Mouse (Mus musculus) megakaryocyte progenitor cell, adult 5-6 weeks (primary cell): ENCODE results near the gene Ern1. TPM values are rescaled to one million over a fixed set of nuclear protein-coding genes. Genes with fewer than 3 reads are reported as not detected.
A peak's percentile ranks its signal among the peaks of the same experiment; 100 is the strongest.
"Not testable (repeated sequence)": the region's sequence is repeated elsewhere in the genome, so short reads cannot be mapped to it uniquely, and the experiment has no call there.

Experiments
- ATAC-seq: replicated peaks from 2 replicates; pipeline ENCODE4 v1.8.0; 2016; ENCODE audit warnings: mild to moderate bottlenecking, moderate TSS enrichment, inconsistent platforms; ENCODE audit not compliant: poor library complexity
- total RNA-seq, 2 experiments: library from RNA; stranded (forward) in 1 of 2; stranded (reverse) in 1 of 2; fragments of 157-497, 149-512 nt in 1 of 2; fragments of 200-1000 nt in 1 of 2; gene quantifications; 2 replicates each; pipeline versions ENCODE4 v1.2.3 to v1.2.4; 2015 to 2017

The Ern1 gene
- total RNA-seq, 2 experiments from 2014 or later: 45.6 to 58.6 TPM

DNA sequence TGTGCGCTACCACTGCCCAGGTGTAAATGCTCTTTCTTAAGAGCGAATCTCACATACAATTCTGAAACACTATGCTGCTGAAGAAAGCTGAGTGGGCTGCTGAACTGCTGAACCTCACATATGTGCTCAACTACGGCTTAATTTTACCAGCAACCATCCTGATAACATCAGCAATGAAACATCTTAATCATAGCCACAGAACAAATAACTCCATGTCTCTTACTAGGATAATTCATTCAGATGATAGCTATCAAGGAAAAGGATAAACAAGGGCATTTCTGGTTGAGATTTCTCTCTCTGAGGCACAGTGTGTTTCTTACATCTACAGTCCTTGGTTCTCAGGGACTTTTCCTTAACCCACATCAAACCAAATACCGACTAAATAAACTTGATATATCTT, 2.8 kb downstream of the Ern1 start:
- no peak for ATAC-seq

DNA sequence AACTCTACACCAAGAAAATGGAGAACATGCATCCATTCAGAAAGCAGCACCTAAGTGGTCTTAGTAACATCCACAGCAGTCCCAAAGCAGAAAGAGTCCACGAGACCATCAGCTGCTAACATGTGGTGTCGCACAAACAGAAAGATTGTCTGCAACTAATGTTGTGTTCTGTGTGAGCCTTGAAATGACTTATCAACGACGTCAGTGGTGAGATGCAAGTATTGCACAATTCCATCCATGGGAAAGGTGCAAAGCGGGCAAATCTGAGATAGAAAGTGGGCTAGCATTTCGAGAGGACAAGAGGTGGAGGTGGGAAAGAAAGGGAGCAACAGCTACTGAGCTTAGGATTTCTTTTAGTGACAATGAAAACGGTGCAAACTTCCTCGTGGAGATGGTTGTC, 4.8 kb downstream of the Ern1 start:
- no peak for ATAC-seq

DNA sequence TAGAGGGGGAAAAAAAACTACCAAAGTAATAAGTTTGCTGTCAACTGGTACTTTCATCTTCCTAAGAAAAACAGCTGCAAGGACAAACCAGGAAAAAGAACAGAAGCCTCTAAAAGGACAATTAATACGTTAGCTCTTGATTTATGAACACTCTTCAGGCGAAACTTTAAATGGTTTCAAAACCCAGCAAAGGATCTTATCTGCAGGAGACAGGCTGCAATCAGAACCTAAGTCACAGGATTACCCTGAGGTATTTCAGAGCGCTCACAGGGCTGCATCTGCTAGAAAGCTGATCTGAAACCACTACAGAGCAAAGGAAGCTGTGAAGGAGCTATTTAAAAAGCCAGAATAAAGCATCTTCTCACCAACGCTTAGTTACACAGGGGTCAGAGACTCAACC, 6.0 kb downstream of the Ern1 start:
- peak; percentile 40 for ATAC-seq

DNA sequence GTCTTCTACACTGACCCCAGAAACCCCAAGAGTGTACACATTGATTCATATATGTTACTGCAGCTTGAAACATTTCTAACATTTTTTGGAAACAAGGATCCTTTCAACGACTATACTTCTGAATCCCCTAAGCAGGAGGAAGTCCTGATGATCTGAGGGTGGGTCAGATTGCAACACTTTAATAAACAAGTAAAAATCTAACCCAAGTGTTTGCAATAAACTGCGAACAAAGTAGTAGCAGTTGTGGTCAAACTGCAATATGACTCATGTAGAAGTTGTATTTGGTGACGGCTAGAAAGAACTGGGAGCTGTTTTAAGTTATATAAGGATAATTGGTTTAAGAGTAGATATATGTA, 7.1 kb downstream of the Ern1 start:
- peak; percentile 51 for ATAC-seq

DNA sequence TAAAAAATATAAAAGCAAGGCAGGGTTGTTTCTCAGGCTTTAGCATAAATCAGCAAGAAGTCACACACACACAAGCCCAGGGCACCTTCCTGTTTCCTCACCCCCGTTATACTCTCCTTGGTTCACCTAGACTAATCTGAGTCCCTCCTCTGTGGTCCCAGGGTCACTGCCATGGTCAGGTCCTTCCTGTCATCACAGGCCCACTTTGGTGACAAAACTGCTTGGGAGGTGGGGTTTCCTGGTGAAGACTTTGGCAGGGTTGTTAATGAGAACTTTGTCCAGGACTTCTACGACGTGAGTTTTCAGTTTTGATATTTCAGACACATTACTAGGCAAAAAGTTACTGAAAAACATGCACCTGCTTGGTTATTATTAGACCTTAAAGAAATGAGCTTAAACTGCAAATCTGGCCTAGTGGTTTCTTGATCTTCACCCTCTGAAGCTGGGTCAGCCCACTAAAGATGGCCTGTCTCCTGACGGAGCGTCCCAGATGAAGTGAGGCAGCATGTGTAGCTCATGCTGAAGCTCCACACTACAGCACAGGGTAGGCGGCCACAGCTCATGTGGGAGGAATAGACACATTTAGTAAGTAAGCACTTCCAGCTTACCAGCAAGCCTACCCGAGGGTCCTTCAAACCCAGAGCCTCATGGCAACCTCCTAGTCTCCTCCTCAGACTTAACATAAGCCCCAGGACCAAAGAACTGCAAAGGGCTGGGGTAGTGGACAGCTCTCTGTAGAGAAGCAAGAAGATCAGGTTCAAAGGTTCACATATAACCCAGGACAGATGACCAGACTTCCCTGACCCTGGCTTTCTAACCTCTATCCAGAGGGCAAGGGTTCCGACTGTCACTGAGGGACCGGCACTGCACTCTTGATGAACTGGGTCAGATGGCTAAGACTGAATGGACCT, 7.8 kb downstream of the Ern1 start:
- ATAC-seq: peak; percentile 30; the same call in 1 of the 2 replicates

DNA sequence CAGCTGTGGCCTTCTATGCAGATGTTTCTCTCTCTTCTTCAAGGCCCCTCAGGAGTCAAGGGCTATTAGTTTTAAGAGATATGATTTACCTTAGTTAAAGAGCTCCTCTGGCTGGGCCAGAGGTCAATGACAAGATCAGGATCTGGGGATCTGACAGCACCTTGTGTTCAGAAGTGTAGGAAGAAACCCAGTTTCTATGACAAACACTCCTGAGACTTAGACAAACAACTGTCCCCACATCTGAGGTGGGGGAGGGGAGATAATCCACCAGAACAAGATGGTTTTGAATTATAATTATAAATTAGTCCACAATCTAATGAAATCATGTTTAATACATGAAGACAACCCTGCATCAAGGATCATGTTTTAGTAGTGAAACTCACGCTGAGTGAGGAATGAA, 8.9 kb downstream of the Ern1 start:
- no peak for ATAC-seq

DNA sequence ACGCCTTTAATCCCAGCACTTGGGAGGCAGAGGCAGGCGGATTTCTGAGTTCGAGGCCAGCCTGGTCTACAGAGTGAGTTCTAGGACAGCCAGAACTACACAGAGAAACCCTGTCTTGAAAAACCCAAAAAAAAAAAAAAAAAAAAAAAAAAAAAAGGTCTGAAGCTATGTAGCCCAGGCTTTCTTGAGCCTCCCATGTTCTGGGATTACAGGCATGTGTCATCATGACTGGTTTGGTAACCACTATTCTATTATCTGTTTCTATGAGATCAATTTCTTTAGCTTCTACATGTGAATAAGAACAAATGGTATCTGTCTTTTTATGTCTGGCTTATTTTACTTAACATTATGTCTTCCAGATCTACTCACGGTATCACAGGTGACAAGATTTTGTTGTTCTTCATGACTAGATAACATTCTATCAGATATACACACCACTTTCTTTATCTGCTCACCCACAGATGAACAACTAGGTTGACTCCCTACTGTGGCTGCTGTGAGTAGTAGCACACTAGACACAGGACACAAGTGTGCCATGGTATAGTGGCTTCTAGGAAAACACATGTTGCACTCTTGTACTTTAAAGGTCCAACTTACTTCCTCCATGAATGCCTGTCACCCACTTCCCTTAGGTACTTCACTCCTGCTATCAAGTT, 10.0 kb downstream of the Ern1 start:
- ATAC-seq: peak; percentile 26; the same call in 1 of the 2 replicates

DNA sequence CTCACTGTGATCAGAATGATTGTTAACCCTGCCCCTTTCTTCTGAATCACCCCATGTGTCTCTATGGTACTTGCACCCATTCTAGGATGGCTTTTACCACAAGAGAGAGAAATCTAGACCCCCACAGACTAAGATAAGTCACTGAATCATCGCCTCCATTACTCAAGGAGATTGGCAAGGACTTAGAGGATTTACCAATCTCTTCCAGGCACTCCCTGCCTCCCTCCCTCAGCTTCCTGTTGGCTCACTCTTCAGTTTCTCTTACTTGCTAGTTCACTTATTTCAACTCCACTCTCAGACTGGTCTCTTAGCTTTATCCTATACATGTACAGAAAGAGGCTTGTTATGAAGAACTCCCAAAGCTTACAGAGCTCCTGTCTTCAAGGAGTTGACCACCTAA, 12.3 kb downstream of the Ern1 start:
- peak; percentile 51 for ATAC-seq

DNA sequence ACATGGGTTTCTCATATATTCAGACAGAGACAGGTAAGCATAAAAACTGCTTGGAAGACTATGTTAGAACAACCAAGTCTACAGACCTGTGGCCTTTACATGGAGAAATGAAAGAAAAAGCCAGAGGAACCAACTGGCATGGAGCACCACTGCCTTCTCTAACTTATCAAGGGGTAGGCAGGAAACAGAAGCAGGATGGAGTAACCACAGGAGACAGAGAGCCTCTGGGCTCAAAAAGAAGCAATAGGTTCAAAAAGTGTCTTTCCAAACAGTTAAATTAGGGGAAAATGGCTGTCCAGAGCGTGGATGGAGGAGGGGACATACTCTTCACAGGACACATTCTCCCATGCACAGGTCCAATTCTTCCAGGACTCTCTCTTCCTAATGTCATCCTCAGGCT, 16.0 kb downstream of the Ern1 start:
- ATAC-seq: peak; percentile 66

DNA sequence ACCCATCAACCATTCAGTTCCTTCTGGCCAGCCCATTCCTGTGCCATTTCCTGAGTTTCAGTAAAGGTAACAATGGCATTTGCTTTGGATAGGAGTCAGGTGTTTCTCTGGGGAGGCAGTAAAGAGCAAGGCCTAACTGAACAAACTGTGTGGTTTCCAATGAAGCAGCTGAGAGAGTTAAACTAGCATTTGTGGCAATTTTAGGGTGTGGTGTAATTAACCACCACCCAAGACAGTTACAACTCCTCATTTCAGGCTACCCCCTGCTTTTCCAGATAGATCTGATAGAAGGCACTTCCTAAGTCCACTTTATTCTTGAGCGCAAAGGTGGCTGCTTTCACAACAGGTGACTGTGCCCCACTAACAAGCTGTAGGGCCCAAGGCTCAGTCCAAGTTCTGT, 19.1 kb downstream of the Ern1 start:
- peak; percentile 61 for ATAC-seq

DNA sequence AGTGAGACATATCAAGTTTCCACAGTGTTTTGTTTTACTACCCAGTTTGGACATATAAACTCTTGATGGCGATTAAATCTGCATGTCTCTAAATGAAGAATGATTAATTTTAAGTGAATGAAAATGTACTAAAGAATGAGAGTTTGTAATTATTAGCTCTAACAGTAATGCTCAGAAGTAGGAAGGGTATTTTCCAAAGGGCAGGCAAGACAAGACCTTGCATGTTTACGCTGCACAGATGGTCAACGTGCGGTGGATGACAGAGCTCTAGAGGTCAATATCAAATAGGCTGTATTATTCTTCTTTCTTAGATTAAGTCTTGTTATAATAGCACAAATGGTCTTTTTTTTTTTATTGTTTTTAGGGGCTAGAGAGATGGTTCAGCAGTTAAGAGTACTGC, 21.7 kb downstream of the Ern1 start:
- no peak for ATAC-seq

DNA sequence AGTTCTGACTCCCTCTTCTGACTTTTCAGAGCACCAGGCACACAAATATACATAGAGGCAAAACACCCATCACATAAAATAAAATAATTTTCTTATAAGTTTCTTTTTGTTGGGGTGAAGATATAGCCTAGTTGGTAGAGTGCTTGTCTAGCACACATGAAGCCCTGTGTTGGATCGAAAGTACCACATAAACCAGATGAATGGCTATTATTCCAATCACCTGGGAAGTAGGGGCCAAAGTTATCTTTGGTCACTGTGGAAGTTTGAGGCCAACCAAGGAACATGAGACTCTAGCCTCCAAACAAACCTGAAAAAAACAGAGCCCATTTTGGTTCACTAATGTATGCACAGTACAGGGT, 22.1 kb downstream of the Ern1 start:
- no peak for ATAC-seq

DNA sequence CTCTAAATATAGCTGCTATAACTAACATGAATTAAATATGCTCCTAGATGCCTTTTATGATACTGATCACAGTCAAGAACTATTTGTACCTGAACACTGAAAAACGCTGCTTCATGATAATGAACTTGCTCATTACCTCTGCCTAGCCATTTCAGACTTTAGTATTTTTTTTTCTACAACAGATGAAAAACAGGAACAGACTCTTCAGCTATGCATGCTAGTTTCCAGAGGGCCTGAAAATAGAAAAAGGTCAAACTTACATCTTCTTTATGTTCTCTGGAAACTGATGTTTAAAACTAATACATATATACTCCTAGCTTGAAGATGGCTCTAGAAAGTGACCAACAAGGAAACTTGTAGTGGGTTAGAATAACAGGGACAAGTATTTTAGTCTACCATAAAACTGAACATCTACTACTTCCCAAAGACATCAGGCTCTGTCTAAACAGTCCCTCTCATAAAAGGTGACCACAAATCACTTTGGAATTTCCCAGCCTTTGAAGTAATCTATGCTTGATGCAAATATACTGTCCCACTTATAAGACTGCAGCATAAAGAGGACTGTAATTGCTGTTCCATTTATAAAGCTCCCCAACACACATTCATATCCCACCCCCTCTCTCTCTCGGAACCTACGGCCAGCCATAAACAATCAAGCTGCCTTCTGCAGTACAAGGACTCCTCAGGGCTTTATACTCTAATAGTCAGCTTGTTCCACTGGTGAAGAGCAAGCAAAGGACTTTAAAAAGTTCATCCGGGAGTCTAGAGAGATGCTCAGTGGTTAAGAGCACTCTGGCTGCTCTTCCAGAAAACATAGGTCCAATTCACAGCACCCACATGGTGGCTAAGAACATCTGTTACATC, 22.7 kb downstream of the Ern1 start:
- ATAC-seq: no peak

DNA sequence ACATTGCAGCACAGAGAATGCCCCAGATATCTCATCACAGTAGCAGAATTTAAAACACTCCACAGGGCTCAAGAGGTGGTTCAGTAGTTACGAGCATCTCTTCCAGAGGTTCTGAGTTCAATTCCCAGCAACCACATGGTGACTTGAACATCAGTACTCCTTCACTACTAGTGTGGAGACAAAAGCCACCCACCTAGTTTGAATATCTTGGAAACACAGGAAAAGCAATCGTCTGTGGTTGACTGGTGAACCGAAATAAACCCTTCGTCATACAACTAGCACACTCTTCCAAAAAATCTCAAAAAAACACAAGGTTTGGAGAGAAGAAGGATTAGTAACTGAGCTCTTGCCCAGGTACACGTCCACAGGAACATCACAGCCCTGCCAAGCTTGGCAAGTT, 23.8 kb downstream of the Ern1 start:
- no peak for ATAC-seq

DNA sequence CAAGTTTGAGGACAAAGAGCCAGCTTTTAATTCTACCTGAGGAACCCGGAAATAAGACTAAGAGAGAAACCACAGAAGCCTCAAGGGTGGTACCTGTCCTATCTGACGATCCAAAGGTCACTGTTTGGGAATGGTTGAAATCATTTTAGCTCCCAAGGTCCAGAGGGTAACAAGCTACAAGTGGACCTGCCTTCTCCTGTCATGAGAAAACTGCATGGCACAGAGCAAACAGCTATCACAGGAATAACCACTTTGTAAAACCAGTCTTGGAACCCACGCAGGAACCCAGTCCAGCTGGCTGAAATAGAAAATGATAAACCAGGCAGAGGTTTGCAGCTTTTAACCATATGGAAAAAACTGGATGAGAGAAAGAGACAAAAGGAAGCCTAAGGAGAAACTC, 25.3 kb downstream of the Ern1 start:
- no peak for ATAC-seq

DNA sequence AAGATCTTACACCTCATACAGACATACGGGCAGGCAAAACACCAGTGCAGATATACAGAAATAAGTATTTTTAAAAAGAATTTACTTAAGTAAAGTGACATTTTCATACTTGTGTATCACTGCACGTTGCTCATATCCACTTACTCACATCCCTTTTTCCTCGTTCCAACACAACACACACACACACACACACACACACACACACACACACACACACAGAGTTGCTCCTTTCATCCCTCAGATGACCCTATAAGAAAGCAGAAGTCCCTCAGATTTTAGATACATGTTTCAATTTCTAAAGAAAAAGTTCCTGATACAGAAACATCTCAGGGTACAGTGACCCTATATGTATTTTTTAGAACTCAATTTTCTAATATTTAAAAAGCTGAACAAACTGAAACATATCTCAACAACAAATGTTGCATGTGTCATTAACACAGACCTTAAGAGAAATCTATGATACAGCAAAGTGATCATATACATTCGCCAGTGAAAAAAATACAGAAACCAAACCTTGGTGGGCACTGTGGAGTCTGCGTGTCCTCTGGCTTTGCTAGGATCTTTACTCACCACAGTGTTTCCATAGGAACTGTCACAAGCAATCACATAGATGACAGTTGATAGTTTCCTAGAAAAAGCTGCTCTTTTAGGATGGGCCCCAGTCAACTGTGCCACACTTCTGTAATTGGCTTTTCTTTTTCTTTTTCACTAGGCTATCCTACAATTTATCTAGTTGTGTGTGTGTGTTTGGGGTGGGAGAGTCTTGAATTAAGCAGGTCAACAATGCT, 26.3 kb downstream of the Ern1 start:
- ATAC-seq: peak; percentile 45; the same call in 1 of the 2 replicates

DNA sequence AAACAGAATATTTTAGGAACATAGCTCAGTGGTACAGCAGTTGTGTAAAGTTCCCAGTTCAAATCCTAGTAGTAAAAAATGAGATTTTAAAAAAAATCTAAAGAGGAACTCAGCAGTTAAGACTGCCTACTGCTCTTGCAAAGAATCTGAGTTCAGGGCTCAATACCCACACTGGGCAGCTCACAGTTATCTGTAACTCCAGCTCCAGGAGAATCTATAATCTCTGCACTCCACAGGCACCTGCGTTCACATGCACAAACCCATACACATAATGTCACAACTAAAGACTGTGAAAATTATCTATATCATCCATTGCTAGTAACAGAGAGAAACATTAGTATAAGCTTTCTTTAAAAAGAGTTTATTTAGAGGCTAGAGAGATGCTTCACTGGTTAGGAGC, 27.0 kb downstream of the Ern1 start:
- peak; percentile 69 for ATAC-seq

DNA sequence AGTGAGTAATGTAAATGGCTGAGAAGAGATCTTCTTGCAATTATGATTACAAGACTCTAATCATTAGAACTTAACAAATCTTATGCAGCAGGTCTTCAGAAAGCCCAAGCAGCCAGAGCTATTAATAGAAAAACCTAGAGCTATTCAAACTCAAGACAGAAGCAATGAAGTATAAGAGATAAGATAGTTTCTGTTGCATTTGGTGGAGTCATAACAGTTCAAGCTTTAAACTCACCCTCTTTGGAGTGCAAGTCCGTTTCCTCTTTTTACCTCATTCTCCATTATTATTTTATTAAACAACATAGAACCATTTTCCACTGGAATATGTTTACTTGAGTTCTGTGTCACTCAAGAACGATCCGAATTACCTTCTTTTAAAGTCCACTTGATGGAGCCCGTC, 29.1 kb downstream of the Ern1 start:
- 0 out of 2 replicates have a peak, but pooled peaks have one; percentile 37 for ATAC-seq

DNA sequence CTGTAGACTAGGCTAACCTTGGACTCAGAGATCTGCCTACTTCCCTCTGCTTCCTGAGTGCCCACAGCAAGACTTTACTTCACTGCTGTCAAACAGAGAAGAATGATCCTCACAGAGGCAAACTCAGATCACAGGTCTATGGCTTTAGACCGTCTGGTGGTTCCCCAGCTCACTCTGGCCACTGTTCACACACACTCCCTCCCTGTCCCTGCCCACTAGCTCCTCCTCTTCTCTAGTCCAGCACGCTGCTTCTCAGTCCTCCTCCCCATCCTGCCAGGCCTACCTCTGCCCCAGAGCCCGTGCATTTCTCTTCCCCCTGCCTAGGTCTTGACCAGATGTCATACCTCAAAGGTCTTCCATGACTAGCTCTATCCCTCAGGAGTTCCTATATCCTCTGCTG, 44.0 kb downstream of the Ern1 start:
- ATAC-seq: no peak; the same call in 1 of the 2 replicates

DNA sequence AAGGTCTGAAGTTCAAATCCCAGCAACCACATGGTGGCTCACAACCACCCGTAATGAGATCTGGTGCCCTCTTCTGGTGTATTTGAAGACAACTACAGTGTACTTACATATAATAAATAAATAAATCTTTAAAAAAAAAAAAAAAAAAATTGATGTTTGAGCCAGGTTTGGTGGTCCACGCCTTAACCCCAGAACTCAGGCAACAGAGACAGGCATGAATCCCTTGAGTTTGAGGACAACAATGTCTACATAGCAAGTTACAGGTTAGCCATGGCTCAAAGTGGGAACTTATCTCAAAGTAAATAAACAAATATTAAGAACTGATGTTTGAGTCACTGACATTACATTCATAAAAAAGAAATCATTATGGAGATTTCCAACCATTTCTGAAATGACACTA, 45.1 kb downstream of the Ern1 start:
- ATAC-seq: not testable (repeated sequence)

DNA sequence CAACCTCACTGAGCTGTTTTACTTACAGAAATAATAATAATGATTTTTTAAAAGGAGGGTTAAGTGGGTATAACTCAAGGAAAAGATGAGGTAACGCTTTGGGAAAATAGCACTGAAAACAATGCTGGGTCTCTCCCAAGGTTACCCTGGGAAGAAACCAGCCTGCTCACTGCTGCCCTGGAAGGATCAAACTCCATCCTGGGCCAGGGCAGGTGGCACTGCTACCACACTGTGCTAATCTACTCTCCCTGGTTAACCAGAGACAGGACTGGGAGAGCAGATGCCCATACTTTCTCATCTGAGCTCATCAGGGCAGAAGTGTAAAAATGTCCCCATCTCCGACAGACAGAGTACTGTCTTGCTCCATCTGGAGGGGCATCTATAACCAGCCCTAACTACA, 47.3 kb downstream of the Ern1 start:
- ATAC-seq: no peak
